Mouse (Mus musculus): ENCODE measurements at regions not wholly inside any gene's neighbourhood (a gene's known extent, or its start where the extent isn't known, plus 50 kb on each side); places are given as distances from the start of the nearest gene placed in this dataset.

GRCm38 (mm10) chr6:78825901-78826629 lies 357.4 kb upstream of the Reg3g start:
- Histone ChIP-seq H3K4me3 (ENCODE audit: insufficient read depth in 1 of 2, low read depth in 1 of 2, low read length in 2 of 2, poor library complexity in 1 of 2, severe bottlenecking in 1 of 2) (no peak overlapping the region), H3K9me3 (ENCODE audit: control insufficient read depth, insufficient read depth, low read depth, low read length) (no peaks in the 10 kb centered on the region), H3K4me1 (ENCODE audit: control insufficient read depth in 2 of 2, insufficient read depth in 2 of 2, low read length in 2 of 2, poor library complexity in 1 of 2) (no peaks in the 10 kb centered on the region), H3K9ac (ENCODE audit: insufficient read depth, low read depth, low read length, poor library complexity, severe bottlenecking) (no peak overlapping the region), H3K36me3 (ENCODE audit: control insufficient read depth, insufficient read depth, low read length, poor library complexity, severe bottlenecking) (no peaks in the 10 kb centered on the region), H3K27ac (ENCODE audit: insufficient read depth, low read depth, low read length, poor library complexity, severe bottlenecking) (no peak overlapping the region)
- DNase-seq (ENCODE audit: low read depth, low spot score), result no peak
- TF ChIP-seq HCFC1 (IDR thresholded peaks at IDR 0.05; ENCODE audit: borderline replicate concordance, insufficient read depth, low read length) (no peak), ZNF384 (IDR thresholded peaks at IDR 0.05; ENCODE audit: low read depth, low read length) (no peak), MAFK (IDR thresholded peaks at IDR 0.05; ENCODE audit: insufficient read depth, low read depth, low read length) (no peak), CHD2 (IDR thresholded peaks at IDR 0.05; ENCODE audit: low read depth, low read length) (no peak), ZC3H11A (IDR thresholded peaks at IDR 0.05; ENCODE audit: borderline replicate concordance, low read depth, low read length) (no peak)
- in situ Hi-C loops (cut with MboI; ENCODE audit: low sequenced_read_pairs in 2 of 2, unreplicated experiment in 2 of 2), result no loop called here

GRCm38 (mm10) chr6:78821251-78821650 lies 352.6 kb upstream of the Reg3g start:
- Histone ChIP-seq H3K9me3 (ENCODE audit: control insufficient read depth, insufficient read depth, low read depth, low read length) (no peaks in the 10 kb centered on the region), H3K4me3 (ENCODE audit: insufficient read depth in 1 of 2, low read depth in 1 of 2, low read length in 2 of 2, poor library complexity in 1 of 2, severe bottlenecking in 1 of 2) (no peak overlapping the region), H3K36me3 (ENCODE audit: control insufficient read depth, insufficient read depth, low read length, poor library complexity, severe bottlenecking) (no peaks in the 10 kb centered on the region), H3K4me1 (ENCODE audit: control insufficient read depth in 2 of 2, insufficient read depth in 2 of 2, low read length in 2 of 2, poor library complexity in 1 of 2) (no peaks in the 10 kb centered on the region), H3K9ac (ENCODE audit: insufficient read depth, low read depth, low read length, poor library complexity, severe bottlenecking) (no peak overlapping the region), H3K27ac (ENCODE audit: insufficient read depth, low read depth, low read length, poor library complexity, severe bottlenecking) (no peak overlapping the region)
- no peak for DNase-seq (ENCODE audit: low read depth, low spot score)
- in situ Hi-C loops (cut with MboI; ENCODE audit: low sequenced_read_pairs in 2 of 2, unreplicated experiment in 2 of 2), result no loop called here
- no peak for TF ChIP-seq HCFC1 (IDR thresholded peaks at IDR 0.05; ENCODE audit: borderline replicate concordance, insufficient read depth, low read length)
- TF ChIP-seq MAFK (IDR thresholded peaks at IDR 0.05; ENCODE audit: insufficient read depth, low read depth, low read length), result no peak
- no peak for TF ChIP-seq ZNF384 (IDR thresholded peaks at IDR 0.05; ENCODE audit: low read depth, low read length)
- TF ChIP-seq CHD2 (IDR thresholded peaks at IDR 0.05; ENCODE audit: low read depth, low read length), result no peak
- TF ChIP-seq ZC3H11A (IDR thresholded peaks at IDR 0.05; ENCODE audit: borderline replicate concordance, low read depth, low read length), result no peak

- H3K9ac ChIP-seq (ENCODE audit: insufficient read depth, low read depth, low read length, poor library complexity, severe bottlenecking), result no peak overlapping the region
- no peaks in the 10 kb centered on the region for H3K36me3 ChIP-seq (ENCODE audit: control insufficient read depth, insufficient read depth, low read length, poor library complexity, severe bottlenecking)
- TF ChIP-seq ZC3H11A (IDR thresholded peaks at IDR 0.05; ENCODE audit: borderline replicate concordance, low read depth, low read length) (no peak), MAFK (IDR thresholded peaks at IDR 0.05; ENCODE audit: insufficient read depth, low read depth, low read length) (no peak), ZNF384 (IDR thresholded peaks at IDR 0.05; ENCODE audit: low read depth, low read length) (no peak), CHD2 (IDR thresholded peaks at IDR 0.05; ENCODE audit: low read depth, low read length) (no peak), HCFC1 (IDR thresholded peaks at IDR 0.05; ENCODE audit: borderline replicate concordance, insufficient read depth, low read length) (no peak)
- DNase-seq (ENCODE audit: low read depth, low spot score), result no peak
- no peak overlapping the region for H3K4me3 ChIP-seq (ENCODE audit: insufficient read depth in 1 of 2, low read depth in 1 of 2, low read length in 2 of 2, poor library complexity in 1 of 2, severe bottlenecking in 1 of 2)
- H3K27ac ChIP-seq (ENCODE audit: insufficient read depth, low read depth, low read length, poor library complexity, severe bottlenecking), result no peak overlapping the region
- no peaks in the 10 kb centered on the region for H3K4me1 ChIP-seq (ENCODE audit: control insufficient read depth in 2 of 2, insufficient read depth in 2 of 2, low read length in 2 of 2, poor library complexity in 1 of 2)
- H3K9me3 ChIP-seq (ENCODE audit: control insufficient read depth, insufficient read depth, low read depth, low read length), result no peaks in the 10 kb centered on the region
- in situ Hi-C loops (cut with MboI; ENCODE audit: low sequenced_read_pairs in 2 of 2, unreplicated experiment in 2 of 2), result no loop called here
These were observed 328.3 kb upstream of the Reg3g start for GRCm38 (mm10) chr6:78797013-78797412.

- no peak for DNase-seq (ENCODE audit: low read depth, low spot score)
- Histone ChIP-seq H3K27ac (ENCODE audit: insufficient read depth, low read depth, low read length, poor library complexity, severe bottlenecking) (no peak overlapping the region), H3K9ac (ENCODE audit: insufficient read depth, low read depth, low read length, poor library complexity, severe bottlenecking) (no peak overlapping the region), H3K36me3 (ENCODE audit: control insufficient read depth, insufficient read depth, low read length, poor library complexity, severe bottlenecking) (no peaks in the 10 kb centered on the region), H3K4me1 (ENCODE audit: control insufficient read depth in 2 of 2, insufficient read depth in 2 of 2, low read length in 2 of 2, poor library complexity in 1 of 2) (no peaks in the 10 kb centered on the region), H3K9me3 (ENCODE audit: control insufficient read depth, insufficient read depth, low read depth, low read length) (no peaks in the 10 kb centered on the region), H3K4me3 (ENCODE audit: insufficient read depth in 1 of 2, low read depth in 1 of 2, low read length in 2 of 2, poor library complexity in 1 of 2, severe bottlenecking in 1 of 2) (no peak overlapping the region)
- TF ChIP-seq ZNF384 (IDR thresholded peaks at IDR 0.05; ENCODE audit: low read depth, low read length), result no peak
- no peak for TF ChIP-seq MAFK (IDR thresholded peaks at IDR 0.05; ENCODE audit: insufficient read depth, low read depth, low read length)
- no peak for TF ChIP-seq ZC3H11A (IDR thresholded peaks at IDR 0.05; ENCODE audit: borderline replicate concordance, low read depth, low read length)
- TF ChIP-seq HCFC1 (IDR thresholded peaks at IDR 0.05; ENCODE audit: borderline replicate concordance, insufficient read depth, low read length), result no peak
- no peak for TF ChIP-seq CHD2 (IDR thresholded peaks at IDR 0.05; ENCODE audit: low read depth, low read length)
- in situ Hi-C loops (cut with MboI; ENCODE audit: low sequenced_read_pairs in 2 of 2, unreplicated experiment in 2 of 2), result no loop called here
These were observed 320.3 kb upstream of the Reg3g start for GRCm38 (mm10) chr6:78788972-78789371.
